Mouse (Mus musculus) heart, postnatal 0 days (tissue): Measurements from ENCODE around the gene Crlf1.

Source experiments
- CTCF ChIP-seq: IDR thresholded peaks from 2 replicates; pipeline ENCODE4 v1.5.1; 2016; ENCODE audit warnings: antibody characterized with exemption, control low read depth, low read depth
- EP300 ChIP-seq: IDR thresholded peaks from 2 replicates; pipeline ENCODE4 v1.6.1; 2016; ENCODE audit warnings: antibody characterized with exemption, low read depth

DNA sequence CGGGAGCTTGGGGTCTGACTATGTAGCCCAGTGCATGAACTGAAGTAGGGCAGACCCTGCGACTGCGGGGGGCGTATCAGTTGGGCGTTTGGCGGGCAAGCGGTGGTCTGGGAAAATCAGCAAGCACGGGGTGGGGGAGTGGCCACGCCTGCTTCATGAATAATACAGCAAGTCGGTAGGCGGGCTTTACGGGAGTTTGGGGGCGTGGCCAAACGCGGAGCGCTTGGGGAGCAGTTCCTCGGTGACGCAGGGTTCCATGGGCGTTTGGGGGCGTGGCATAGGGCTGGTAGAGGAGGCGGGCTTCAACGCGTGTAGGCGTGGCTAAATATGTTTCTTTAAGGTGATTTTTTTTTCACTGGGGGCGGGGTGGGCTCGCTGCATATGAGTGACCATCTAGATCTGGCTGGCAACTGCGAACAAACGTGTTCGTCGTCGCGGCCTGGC is 45.7 kb downstream of the Crlf1 start:
- TF ChIP-seq CTCF, result no peak
- peak; percentile 46; the same call in 1 of the 2 replicates for TF ChIP-seq EP300
